Mouse (Mus musculus): Measurements from ENCODE around the gene Inka2. TPM values are rescaled to one million over a fixed set of nuclear protein-coding genes. Genes with fewer than 3 reads are reported as not detected.
A peak's percentile ranks its signal among the peaks of the same experiment; 100 is the strongest.

Inka2 gene
- total RNA-seq, 2 experiments from 2014 or later = not detected

DNA sequence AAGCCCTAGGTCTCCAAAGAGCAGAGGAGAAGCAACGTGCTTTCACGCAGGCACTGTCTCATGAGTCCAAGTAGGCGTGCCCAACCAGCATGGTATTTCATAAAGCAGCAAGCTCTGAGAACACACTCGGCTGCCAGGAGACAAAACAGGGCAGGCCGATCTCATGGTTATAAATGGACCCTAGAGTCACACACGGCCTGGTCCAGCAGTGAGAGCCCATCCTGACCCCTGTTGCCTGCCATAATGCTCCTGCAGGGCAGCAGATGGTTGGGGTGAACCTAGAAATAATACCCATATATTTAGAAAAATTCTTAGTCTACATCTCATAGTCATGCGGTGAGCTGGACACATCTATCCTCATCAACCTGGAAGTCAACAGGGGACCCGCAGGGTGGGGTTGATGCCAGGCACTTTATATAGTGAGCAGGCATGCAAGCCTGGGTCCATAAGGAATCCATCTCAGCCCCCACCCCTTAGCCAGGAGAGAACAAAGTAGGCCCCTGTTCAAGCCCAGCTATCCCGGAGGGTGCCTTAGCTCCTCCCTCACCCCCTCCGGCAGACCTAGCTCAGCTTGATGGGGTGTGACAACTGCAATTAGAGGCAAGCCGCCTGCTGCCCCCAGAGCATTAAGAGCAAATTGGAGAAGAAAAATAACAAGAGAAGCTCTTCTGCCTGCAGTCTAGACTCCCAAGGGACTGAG is 13.6 kb downstream of the Inka2 start:
- no peak for ATAC-seq (replicated peaks; ENCODE audit: low FRiP score, poor library complexity, severe bottlenecking)

DNA sequence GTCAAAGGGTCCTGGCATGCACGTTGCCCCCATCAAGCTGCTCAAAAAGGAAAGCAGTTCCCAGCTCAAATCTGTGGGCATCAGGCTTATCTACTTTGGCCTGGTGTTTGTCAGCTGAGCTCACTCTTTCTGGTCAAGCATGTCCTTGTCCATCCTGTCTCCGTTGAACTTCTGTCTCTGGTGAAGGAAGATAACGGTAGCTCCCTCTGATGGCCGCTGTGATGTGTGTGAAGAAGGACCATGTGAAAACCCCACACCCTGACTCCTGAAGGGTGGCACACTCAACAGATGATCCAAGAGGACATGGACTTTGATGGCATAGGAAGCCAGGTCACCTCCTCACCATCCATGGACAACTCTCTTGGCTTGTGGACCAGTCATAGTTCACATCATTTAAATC is 14.3 kb downstream of the Inka2 start:
- ATAC-seq (replicated peaks; ENCODE audit: low FRiP score, poor library complexity, severe bottlenecking) = no peak

DNA sequence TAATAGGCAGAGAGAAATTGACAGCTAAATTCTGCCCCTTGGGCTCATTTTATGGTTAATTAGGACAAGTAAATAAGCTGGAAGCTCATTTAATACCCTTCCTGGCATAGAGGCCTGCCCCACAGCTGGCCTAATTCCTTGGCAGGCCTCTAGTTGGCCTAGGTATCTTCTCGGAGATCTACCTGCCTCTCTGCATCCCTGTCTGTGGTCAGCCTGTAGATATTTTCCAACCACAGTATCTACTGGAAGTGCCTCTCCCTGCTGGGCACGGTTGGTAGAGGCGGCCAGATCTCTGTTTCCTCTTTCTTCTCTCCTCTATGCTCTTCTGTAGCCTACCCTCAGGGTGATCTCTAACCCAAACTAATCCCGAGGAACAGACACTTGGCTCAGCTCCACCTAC is 15.6 kb downstream of the Inka2 start:
- ATAC-seq (replicated peaks; ENCODE audit: low FRiP score, poor library complexity, severe bottlenecking) = no peak

DNA sequence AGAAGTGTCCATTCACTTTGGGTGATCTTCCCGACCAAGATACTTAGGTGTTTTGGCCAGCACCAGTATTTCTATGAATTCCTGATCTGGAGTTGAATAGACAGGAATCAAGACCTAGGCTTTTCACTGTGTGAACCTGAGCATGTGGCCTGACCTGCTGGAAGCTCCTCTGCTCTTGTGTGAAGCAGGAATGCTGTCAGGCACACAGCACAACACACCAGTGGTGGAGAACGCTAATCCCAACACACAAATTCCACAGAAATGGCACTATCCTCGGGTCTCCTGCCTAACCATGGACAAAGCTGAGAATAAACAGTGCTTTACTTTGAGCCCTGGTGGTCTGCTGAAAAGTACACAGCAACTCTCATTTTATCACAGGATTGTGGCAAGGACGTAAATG is 16.1 kb downstream of the Inka2 start:
- no peak for ATAC-seq (replicated peaks; ENCODE audit: low FRiP score, poor library complexity, severe bottlenecking)

DNA sequence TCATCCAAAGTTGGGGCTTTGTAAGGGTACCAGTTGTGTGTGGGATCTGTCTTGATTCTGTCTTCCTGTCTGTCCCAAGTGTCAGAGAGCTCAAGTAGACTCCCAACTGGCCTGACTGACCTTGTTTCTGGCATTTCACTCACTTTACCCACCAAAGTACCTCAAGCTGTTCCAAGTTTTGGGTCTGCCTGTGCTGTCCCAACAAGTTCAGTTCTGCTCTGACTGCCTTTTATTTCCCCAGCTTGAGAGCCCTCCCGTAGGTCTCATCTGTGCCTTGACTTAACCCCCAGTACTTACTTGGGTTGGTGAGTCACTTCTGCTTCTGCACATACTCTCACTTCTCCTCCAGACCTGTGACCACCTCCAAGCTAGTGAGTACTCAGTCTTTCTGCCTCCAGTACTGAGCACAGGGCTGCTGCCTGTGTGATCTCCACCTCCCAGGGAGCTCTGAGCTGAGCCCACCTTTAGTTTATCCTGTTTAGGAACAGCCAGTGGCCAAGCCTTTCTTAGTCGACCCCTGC is 17.3 kb downstream of the Inka2 start:
- ATAC-seq (replicated peaks; ENCODE audit: low FRiP score, poor library complexity, severe bottlenecking) = no peak

DNA sequence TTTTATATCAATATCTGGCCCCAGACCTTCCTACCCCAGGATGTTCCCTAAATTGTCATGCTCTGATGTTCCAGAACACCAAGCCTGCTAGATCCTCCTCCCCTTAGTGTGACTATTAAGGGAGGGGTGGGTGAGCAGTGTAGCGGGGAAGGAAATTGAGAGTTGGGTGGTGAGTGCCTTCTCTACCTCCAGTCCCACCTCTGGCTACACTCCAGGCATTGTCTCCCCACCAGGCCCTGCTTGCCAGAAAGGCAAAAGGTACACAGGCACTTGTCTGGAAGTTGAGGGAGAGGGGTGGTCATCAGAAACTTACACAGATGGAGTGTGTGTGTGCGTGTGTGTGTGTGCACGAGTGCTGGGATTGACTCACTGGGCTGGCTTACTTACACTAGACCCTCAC is 18.1 kb downstream of the Inka2 start:
- no peak for ATAC-seq (replicated peaks; ENCODE audit: low FRiP score, poor library complexity, severe bottlenecking)

DNA sequence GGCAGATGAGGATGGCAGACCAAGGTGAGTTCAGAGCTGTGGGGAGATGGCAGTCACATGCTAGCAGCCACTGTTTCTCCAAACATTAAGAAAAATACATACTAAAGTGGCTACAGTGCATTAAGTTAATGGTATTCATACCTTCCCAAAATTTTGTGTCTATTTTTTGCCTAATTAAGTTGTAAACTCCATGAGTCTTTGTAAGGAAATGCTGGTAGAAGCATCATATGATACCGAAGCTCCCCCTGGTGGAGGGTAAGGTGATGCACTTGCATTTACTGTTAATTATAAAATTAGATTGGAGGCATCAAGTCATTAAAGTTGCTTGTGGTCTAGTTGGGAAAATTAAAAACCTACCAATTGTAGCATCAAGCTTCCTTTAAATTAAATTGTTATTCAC is 21.6 kb downstream of the Inka2 start:
- peak; percentile 76 for ATAC-seq (replicated peaks; ENCODE audit: low FRiP score, poor library complexity, severe bottlenecking)

DNA sequence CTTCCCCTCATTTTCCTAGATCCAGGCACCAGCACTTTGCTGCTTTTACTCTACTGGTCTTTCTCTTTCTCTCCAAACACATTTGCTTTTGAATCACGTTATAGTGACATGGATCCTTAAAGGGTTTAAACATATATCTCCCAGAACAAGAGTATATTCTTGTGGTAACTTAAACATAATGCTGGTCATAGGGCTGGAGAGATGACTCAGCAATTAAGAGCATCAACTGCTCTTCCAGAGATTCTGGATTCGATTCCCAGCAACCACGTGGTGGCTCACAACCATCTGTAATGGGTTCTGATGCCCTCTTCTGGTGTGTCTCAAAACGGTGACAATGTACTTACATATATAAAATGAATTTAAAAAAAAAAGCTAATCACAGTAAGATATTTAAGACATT is 28.0 kb downstream of the Inka2 start:
- ATAC-seq (replicated peaks; ENCODE audit: low FRiP score, poor library complexity, severe bottlenecking) = no peak

DNA sequence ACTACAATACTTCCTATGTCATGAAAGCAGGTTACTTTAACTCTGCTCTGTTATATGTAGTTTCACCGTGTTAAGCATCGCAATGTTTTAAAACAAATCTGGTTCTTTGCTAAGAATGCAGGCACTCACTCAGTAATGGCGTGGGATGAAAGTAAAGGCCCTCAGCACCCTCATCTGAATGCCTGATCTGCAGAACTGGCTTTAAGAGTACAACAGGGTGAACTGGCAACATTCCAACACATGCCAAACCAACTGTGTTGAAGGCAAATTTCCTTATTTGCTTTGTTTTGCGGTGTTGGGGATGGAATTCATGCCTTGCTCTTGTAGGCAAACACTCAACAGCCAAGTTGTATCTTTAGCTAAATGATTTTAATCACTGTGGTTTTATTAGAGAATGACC is 29.1 kb downstream of the Inka2 start:
- ATAC-seq (replicated peaks; ENCODE audit: low FRiP score, poor library complexity, severe bottlenecking) = no peak

DNA sequence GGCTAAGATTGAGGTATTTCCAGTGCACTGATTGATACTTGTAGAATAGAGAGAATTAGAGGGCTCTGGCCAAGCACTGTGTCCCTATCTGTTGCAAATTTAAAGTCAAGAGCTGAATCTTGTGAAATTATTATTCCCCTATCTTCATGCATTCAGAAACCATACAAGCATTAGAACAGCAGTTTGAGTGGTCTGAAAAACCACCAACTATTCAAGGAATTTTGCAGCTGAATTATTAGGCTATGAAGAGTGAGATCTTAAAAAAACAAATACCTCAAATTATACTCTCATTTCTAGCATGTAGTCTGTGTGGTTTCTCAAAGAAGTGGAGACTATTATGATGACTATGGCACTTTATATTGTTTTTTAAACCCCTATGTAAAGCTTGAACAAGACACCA is 30.9 kb downstream of the Inka2 start:
- no peak for ATAC-seq (replicated peaks; ENCODE audit: low FRiP score, poor library complexity, severe bottlenecking)

DNA sequence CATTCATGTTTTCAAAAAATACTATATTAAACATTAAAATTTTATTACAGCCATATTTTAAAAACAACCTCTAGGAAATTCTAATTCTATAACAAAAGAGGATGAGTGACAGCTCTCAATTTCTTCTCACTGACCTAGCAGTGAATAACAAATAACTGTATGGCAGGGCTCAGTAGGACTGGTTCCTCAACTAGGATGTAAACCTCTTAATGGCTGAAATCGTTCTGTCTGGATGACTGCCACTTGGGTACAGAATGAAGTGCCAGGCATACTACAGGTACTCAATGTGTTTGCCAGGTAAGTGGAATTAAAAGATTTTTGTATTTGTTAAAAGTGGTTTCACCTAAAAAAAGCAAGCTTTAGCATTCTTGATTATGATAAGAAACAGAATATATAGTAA is 31.7 kb downstream of the Inka2 start:
- no peak for ATAC-seq (replicated peaks; ENCODE audit: low FRiP score, poor library complexity, severe bottlenecking)

DNA sequence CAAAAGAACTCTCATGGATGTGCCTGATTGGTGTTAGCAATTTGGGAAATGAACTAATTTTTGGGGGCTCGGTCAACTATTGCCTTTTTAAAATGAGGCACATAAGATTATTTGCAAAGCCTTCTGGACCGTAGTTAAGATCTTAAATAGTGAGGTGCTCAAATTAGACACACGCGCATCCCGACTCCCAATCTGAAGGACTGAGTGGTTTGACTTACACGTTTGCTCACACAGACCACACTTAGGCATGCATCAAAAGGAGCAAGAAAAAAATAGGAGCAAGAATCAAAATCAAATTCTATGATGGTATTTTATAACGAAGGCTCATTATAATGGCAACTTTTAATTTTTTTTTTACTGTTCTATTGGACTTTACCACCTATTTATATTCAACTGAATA is 32.7 kb downstream of the Inka2 start:
- no peak for ATAC-seq (replicated peaks; ENCODE audit: low FRiP score, poor library complexity, severe bottlenecking)

DNA sequence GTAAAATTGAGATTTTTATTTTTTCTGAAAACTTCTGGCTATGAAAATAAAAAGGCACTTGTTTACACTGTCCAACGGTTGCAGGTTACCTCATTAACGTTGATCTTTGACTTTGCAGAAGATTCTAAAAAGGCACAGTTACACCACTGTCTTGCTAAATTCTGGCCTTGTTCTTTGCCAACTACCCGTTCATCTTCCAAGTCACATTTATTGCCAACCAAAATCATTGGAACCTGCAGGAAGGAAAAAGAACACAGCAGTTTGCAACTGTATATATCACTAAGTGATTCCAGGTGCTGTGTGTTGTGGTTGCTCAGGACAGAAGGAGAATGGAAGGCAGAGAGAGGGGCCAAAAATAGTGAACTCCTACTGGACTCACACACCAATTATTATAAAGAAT is 33.3 kb downstream of the Inka2 start:
- ATAC-seq (replicated peaks; ENCODE audit: low FRiP score, poor library complexity, severe bottlenecking) = no peak

DNA sequence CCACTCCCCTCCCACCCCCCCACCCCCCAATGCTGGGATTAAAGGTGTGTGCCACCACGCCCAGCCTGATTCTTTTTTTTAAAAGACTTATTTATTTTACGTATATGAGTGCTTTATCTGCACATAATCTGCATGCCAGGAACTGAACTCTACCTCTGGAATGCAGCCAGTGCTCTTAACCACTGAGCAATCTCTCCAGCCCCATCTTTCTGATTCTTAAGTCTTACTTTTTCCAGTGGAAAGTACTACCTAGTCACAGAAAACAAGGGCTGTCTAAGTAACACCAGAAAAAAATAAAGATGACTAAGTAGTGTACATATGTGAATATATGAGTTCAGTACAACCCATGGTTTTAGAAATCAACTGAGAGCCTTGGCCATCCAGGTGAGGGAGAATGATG is 42.1 kb downstream of the Inka2 start:
- ATAC-seq (replicated peaks; ENCODE audit: low FRiP score, poor library complexity, severe bottlenecking) = no peak

DNA sequence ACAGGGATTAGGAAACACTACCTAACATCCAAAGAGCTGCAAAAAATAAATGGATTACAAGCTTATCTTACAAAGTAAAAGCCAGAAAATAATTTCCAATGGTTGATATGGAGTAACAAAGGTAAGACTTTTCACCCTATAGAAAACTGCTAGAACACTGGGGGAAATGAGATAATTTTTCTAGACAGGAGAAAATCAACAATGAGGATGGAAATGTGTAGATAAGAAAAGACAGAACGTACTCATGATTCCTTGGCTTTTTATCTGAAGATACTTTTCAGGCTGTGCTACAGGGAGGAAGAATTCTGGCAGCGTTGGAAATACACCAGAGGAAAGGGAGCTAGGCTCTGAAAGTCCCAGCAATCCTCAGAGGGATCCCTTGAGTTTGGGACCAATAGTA is 46.4 kb downstream of the Inka2 start:
- ATAC-seq (replicated peaks; ENCODE audit: low FRiP score, poor library complexity, severe bottlenecking) = no peak

DNA sequence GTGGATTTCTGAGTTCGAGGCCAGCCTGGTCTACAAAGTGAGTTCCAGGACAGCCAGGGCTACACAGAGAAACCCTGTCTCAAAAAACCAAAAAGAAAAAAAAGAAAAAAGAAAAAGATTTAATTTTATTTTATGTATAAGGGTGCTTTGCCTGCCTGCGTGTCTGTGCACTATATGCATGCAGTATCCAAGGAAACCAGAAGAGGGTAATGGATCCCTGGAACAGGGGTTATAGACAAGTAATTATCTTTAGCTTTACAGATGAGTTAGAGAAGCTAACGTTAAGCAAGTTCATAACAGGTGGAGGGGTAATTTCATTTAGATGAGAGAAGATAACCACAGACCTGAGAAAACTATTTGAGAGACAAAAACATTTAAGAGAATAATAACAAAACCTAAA is 49.8 kb downstream of the Inka2 start:
- no peak for ATAC-seq (replicated peaks; ENCODE audit: low FRiP score, poor library complexity, severe bottlenecking)

DNA sequence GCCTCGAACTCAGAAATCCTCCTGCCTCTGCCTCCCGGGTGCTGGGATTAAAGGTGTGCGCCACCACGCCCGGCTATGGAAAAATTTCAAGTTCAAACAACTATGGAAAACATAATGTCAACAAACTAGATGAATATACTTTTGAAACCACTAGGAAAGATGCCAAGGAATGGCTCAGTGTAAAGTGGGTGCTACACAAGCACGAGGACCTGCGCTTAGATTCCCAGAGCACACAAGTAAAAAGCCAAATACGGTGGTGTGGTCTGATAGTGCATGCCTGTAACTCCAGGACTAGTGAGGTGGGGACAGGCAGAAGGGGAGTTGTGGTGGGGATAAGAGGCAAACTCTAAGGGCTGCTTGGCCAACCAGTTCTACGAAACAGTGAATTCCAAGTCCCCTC is 50.7 kb downstream of the Inka2 start:
- ATAC-seq (replicated peaks; ENCODE audit: low FRiP score, poor library complexity, severe bottlenecking) = no peak

DNA sequence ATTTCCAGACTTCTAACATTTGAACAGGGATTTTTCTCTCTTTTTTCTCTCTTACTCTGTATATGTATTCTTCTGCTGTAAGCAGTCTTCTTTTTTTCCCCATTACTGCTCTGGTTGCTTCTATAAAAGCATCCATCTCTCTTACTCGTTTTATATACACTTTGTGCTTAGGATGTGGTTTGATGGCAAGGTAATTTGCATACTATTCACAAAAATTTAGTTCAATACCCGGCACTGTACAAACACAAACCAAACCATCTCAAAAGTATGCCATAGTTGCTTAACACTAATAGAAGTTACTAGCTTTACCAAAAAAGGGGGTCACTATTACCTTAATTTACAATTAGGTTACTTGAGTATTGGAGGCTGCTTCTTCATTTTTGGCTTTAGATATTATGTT is 52.1 kb downstream of the Inka2 start:
- ATAC-seq (replicated peaks; ENCODE audit: low FRiP score, poor library complexity, severe bottlenecking) = no peak

DNA sequence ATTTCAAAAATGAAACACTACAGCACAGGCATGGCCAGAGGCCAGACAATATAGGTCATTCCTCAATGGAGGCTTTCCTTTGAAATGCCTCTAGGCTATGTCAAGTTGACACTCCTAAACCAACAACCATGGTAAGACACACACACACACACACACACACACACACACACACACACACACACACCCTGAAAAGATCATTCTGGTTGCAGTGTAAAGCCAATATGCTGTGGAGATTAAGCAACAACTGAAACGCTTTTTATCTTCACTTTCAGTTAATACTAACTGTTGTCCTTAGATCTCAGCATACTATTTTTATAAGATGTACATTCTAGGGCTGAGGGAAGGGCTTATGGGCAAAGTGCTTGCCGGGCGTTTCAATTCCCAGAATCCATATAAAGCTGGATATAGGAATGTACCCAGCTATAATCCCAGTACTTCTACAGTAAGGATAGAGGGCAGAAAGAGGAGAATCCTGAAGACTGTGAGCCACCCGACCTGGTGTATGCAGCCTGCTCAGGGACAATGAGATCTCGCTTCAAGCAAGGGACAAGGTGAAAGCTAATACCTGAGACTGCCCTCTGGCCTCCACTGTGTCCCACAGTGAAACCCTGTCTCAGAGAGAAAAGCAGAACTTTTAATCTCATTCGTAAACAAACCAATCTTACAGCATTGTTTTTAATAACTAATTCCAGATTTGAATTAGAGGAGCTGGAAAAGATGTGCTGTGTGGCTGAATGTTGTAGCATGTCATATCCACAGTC is 53.1 kb downstream of the Inka2 start:
- 0 out of 2 replicates have a peak, but pooled peaks have one; percentile 40 for ATAC-seq (replicated peaks; ENCODE audit: low FRiP score, poor library complexity, severe bottlenecking)

DNA sequence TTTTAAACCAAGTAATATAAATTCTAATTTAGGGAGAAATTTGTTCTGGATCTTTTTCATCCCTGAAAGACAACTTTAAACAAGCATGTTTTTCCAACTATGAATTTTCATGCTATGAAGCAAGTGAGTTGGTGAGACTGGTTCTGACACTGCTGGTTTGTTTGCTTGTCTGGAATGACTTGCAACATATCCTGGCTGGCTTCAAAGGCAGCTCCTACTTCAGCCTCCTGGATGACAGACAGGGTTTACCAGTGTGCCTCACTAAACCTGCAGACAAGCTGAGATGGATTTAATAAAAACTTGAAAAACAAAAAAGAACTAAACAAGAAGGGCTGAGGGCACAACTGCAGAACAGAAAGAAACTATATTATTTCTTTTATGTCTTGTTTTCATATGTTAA is 53.7 kb downstream of the Inka2 start:
- peak; percentile 80 for ATAC-seq (replicated peaks; ENCODE audit: low FRiP score, poor library complexity, severe bottlenecking)

DNA sequence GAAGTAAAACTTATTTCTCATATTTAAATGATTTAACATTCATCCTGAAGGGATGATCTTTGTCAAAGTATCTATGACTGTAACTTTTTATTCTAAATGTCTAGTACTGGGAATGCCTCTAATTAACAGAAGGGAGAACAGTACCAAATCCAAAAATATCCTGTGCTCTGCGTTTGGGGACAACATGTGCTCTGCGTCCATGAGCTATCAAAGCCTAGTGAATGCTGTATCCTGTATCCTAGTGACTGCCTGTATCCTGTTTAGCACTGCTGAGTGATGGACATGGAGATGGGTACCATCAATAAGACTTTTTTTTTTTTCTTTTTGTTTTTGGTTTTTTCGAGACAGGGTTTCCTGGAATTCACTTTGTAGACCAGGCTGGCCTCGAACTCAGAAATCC is 54.3 kb downstream of the Inka2 start:
- no peak for ATAC-seq (replicated peaks; ENCODE audit: low FRiP score, poor library complexity, severe bottlenecking)

Data from erythroblast, adult 5-6 weeks (primary cell).